Mouse (Mus musculus) megakaryocyte-erythroid progenitor cell, adult 5-6 weeks (primary cell): Measurements from ENCODE around the gene Rnf216. TPM values are rescaled to one million over a fixed set of nuclear protein-coding genes. Genes with fewer than 3 reads are reported as not detected.
"Not testable (repeated sequence)": the region's sequence is repeated elsewhere in the genome, so short reads cannot be mapped to it uniquely, and the experiment has no call there.

Experiments
- ATAC-seq: replicated peaks from 2 replicates; pipeline ENCODE4 v1.8.0; 2016; ENCODE audit warnings: mild to moderate bottlenecking, inconsistent platforms; ENCODE audit not compliant: severe bottlenecking, poor library complexity, low FRiP score, low TSS enrichment
- total RNA-seq, 2 experiments: library from RNA; stranded (forward) in 1 of 2; stranded (reverse) in 1 of 2; fragments of 200-1000, 215-1000 nt in 1 of 2; fragments of >200 nt in 1 of 2; fragmentation: Nextera tagmentation in 1 of 2; gene quantifications; 2 replicates each; pipeline ENCODE4 v1.2.3; 2014 to 2017

Gene Rnf216
- 41.0 and 62.7 TPM in 2 replicates for total RNA-seq (2014; fragmentation: Nextera tagmentation)
- total RNA-seq (2017) = 60.5 and 91.5 TPM in 2 replicates

DNA sequence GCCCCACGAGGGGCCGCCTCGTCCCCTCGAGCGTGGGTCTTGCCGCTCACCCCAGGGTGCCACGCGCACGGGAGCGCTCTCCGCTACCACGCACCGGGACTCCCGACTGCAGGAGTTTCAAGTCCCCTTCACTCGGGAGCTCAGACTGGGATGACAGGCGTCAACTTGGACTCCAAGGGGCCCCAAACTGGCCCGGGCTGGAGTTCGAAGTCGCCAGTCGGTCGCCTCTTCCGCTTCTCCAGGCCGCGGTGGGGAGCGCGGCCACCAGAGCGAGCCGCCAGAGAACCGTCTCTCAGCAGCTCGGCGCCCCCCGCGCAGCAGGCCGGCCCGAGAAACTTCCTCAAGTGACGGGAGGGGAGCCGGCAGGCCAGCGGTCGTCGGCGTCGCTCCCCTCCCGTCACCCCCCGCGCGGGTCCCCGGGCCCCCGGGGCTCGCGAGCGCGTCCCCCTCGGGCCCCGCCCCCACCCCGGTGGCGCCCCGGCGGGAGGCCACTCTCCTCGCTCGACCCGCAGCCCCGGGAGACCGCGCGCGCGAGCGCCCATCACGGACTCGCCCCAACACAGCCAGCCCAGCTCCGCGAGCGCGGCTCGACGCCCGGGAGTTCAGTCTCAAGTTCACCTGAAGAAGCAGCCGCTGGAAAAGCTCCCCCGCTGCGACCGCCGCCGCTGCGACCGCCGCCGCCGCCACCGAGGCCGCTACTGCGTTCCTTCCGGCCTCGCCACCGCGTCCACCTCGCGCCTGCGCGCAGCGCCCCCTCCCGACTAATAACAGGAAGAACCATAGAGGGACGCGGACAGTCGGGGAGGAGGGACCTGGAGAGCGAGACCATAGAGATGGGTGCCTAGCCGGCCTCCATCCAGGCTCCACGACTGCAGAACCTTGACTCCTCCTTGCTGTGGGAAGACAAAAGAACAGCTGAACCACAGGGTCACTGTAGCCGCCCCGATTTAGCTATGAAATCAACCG lies at the start of gene Rnf216:
Gene Rnf216 (minus strand): TSS at position 714 of the 966 bp plus-strand sequence.
- peak; percentile 92 for ATAC-seq

DNA sequence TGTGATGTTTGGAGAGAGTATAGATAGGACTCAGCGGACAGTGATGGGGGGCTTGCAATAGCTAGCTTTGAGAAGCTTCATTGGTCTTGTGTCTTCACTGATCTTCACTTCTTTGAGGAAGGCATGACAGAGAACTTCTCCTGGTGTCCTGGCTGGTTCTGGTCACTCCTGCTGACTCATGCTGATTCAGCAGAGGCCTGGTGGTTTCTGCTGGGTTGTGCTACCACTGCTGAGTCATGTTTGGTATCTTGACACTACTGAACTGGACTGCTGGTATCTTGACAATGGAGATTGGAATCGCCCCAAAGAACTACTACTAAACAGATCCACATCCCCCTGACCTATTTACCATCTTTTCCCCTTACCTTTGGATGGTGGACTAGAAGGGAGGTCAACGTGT lies 42.7 kb upstream of the Rnf216 start:
- ATAC-seq = no peak

GRCm38 (mm10) chr5:143153756-143154155 lies 41.0 kb upstream of the Rnf216 start:
- ATAC-seq = no peak

GRCm38 (mm10) chr5:143150044-143150443 lies 37.2 kb upstream of the Rnf216 start:
- ATAC-seq = no peak

DNA sequence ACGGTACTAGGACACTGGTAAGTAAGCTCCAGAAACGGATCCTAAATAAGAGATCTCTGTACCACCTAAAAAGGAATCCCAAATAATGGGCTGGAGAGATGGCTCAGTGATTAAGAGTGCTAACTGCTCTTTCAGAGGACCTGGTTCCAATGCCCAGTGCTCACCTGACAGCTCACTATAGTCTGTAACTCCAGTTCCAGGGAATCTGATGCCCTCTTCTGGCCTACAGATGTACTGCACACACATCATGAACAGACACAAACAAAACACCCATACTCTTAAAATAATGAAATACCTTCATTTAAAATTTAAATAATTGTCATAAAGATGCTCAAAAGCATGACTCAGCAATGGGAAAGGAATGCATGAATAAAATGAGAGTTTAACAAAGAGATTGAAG lies 36.7 kb upstream of the Rnf216 start:
- no peak for ATAC-seq

DNA sequence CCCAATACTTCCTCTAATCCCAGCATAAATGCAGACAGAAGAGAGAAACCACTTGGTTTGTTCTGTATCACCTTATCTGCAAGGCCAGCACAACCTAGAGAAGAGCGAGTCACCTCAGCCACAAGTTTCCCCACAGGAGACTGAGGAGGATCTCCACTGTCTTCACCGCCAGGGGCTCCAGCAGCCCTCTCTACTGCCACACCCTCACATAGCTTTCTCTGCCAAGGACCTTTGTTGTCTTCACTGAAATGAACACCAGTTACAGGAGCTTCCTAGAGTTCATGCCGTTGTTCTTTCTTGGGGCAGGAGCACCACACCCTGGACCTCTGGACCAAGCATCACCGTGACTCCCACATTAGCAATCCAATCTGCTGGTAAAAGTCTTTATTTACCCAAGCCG lies 35.9 kb upstream of the Rnf216 start:
- no peak for ATAC-seq

DNA sequence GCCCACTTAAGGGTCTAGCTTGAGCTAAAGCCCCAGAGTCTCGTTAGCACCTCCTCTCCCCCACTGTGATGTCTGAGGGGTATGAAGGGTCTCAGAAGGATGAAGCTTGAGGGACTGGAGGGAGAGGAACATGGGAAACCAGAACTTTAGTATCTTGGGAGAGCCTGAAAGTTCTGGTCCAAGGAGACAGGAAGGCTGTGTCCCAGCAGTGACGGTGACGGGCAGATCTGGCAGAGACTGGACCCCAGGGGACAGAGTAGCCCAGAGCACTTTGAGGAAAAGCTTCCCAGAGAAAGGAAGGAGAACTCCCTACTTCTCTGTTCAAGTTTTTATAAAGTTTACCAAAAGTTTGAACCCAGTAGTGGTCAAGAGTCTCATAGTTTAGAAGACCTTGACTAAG lies 34.7 kb upstream of the Rnf216 start, which contains the start of gene Olfr718-ps1:
Gene Olfr718-ps1 (minus strand): TSS at position 101 of the 400 bp plus-strand sequence.
- no peak for ATAC-seq

DNA sequence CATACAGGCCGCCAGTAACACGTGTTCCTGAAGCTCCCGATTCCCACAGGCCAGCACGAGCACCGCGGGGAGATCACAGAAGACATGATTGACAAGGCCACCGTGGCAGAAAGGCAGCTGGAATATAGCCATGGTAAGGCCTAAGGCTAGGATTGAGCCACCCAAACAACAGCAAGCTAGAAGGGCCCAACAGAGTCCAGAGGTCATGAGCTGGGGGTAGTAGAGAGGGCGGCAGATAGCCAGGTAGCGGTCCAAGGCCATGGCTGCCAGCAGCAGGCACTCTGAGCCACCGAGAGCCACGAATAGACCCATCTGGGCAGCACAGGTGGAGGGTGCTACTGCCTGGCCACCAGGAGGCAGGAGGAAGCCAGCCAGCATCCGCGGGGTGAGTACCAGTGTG lies 24.8 kb upstream of the Rnf216 start:
- ATAC-seq = no peak

- no peak for ATAC-seq
These were observed 22.2 kb upstream of the Rnf216 start for GRCm38 (mm10) chr5:143135042-143135441.

DNA sequence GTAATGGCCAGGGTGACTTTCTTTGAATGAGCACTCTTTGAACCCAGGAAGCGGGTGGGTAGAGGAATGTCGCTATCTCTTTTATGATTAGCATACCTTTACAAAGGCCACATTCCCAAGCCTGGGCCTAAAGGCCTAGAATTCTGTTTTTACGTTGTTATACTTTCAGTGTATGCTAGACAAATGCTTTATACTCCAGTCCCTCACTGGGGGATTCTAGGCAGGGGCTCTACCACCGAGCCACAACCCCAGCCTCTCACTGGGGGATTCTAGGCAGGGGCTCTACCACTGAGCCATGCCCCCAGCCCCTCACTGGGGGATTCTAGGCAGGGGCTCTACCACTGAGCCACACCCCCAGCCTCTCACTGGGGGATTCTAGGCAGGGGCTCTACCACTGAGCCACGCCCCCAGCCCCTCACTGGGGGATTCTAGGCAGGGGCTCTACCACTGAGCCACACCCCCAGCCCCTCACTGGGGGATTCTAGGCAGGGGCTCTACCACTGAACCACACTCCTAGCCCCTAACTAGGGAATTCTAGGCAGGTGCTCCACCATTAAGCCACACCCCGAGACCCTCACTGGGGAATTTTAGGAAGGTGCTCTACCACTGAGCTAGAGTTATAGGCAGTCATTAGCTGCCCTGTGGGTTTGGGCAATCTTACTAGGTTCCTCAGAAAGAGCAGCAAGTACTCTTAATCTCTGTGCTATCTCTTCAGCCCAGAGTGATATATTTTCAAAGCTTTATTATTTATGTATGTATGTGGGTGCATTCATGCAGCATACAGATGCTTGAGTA lies 21.6 kb upstream of the Rnf216 start:
- ATAC-seq = not testable (repeated sequence)

GRCm38 (mm10) chr5:143132935-143133514 lies 20.2 kb upstream of the Rnf216 start:
- ATAC-seq = peak; percentile 44

- 0 out of 2 replicates have a peak, but pooled peaks have one; percentile 60 for ATAC-seq
These were observed 17.5 kb upstream of the Rnf216 start for GRCm38 (mm10) chr5:143130342-143130741.

- no peak for ATAC-seq
These were observed 16.3 kb upstream of the Rnf216 start for GRCm38 (mm10) chr5:143129101-143129500.

DNA sequence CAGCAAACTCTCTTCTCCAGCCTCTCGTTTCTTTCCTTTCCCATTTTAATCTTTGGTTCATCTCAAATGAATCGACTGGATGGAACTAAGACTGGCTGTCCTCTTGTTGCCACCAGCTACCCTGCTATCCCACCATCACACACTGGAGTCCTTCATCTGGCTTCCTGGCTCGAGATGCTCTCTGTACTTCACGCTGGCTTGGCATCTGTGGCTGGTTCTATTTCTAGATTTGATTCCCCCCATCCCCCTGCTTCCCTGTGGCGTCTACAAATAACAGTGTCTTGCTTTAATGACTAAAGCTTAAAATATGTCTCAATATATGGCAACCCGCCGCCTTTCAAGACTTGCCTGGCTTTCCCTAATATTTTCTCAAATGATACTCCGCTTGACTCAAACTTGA lies 15.0 kb upstream of the Rnf216 start:
- no peak for ATAC-seq

DNA sequence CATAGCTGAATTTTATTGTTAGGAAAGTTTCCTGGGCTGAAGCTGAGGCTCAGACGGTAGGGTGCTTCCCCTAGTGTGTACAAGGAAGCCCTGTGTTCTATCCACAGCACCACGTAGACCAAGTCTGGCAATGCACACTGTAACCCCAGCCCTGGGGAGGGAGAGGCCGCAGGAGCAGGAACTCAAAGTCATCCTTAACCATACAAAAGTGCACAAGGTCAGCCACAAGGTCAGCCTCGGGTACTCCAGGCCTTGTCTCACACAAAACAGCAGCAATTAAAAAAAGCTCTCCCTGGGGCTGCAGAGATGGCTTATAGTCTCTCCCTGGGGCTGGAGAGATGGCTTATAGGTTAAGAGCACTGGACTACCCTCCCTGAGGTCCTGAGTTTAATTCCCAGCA lies 14.1 kb upstream of the Rnf216 start:
- no peak for ATAC-seq

DNA sequence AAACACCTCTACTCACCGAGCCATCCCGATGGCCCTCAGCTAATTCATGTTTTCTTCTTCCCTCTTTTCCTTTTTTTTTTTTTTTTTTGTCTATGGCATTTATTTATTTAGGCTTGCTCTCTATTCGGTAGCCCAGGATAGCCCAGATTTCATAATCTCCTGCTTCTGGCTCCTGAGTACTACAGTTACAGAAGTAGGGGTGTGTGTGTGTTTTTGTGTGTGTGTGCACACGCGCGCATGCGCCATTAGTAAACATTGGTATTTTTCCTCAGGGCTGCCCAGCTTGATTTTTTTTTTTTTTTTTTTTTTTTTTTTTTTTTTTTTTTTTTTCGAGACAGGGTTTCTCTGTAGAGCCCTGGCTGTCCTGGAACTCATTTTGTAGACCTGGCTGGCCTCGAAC lies 13.3 kb upstream of the Rnf216 start:
- ATAC-seq = no peak

- no peak for ATAC-seq
These were observed 12.8 kb upstream of the Rnf216 start for GRCm38 (mm10) chr5:143125601-143126000.

DNA sequence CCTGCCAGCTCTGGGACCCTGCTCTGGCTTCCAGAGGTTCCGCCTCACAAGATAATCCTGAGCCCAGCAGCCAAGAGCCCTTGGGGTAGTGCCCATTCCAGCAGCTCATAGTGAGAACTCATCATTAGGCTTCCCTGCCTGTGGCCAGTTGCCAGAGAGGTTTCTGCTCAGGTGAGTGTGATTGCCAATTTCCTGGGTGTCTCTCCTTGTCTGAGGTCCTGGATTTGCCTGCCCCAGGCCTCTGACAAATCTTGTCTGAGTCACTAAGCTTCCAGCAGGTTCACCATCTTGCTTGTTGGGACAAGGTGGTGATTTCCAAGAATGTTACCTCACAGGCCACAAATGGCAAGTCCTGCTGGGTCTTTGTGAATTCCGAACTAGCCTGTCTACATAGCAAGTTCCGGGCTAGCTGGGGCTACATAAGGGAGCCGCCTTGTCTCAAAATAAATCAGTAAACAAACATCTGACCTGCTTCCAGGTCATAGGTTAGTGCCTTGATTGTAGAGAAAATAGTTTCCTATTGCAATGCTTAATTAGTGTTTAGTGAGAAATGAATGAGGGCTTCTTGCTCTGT lies 12.1 kb upstream of the Rnf216 start:
- no peak for ATAC-seq

DNA sequence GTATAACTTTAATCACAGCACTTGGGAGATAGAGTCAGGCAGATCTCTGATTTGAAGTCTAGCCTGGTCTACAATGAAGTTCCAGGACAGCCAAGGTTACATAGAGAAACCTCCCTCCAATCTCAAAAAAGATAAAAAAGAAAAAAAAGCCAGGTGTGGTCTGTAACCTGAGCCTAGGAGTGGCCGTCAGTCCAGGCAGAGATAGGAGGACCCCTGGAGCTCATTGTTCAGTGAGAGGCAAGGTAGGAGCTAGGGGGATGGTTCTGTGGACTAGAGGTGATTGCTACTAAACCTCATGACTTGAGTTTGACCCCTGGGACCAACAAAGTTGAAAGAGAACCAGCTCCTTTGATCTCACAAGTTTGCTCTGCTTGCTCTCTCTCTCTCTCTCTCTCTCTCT lies 9.9 kb upstream of the Rnf216 start:
- no peak for ATAC-seq

DNA sequence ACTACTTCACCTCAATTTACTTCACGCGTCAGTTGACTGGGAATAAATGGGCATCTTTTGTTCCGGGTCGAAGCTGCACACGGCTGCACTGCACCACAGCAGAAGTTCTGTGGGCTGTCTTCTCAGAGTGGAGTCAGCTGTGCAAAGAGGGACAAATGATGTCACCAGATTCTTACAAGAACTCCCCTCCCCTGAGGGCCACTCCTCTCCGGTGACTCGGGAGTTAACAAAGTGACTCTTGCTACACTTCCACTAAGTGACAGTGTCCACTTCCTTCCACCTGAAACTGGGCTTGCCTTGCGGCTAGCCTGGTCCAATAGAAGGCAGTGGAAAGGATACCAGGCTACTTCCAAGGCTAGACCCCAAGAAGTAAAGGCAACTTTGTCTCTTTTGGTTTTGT lies 9.3 kb upstream of the Rnf216 start:
- ATAC-seq = no peak
